Mouse (Mus musculus): ENCODE measurements around the gene Mrpl46. TPM values are rescaled to one million over a fixed set of nuclear protein-coding genes. Genes with fewer than 3 reads are reported as not detected.

The Mrpl46 gene
- polyA plus RNA-seq, 1 experiment from 2014 or later: 41.7 TPM

- ATAC-seq (no peak), DNase-seq (ENCODE audit: low spot score) (no peak)
- Histone ChIP-seq H3K9ac (replicated peaks; ENCODE audit: low read depth) (no peak overlapping the region), H3K9me3 (ENCODE audit: low read length) (no peaks in the 10 kb centered on the region), H3K27ac (ENCODE audit: low read length) (no peak overlapping the region), H3K4me1 (ENCODE audit: insufficient read depth, low read depth, low read length) (no peaks in the 10 kb centered on the region), H3K4me2 (replicated peaks; ENCODE audit: low read depth, low read length) (no peak overlapping the region), H3K4me3 (ENCODE audit: low read depth, low read length) (no peak overlapping the region), H3K27me3 (replicated peaks; ENCODE audit: insufficient read depth, low read length) (no peaks in the 10 kb centered on the region), H3K36me3 (ENCODE audit: insufficient read depth, low read length) (no peaks in the 10 kb centered on the region)
- TF ChIP-seq CTCF (IDR thresholded peaks at IDR 0.05) (no peak), EP300 (IDR thresholded peaks at IDR 0.05) (no peak)
- WGBS: 91% methylated on average over 6 of the region's 6 CpGs
Observed at GRCm38 (mm10) chr7:78737196-78737595, 46.1 kb downstream of the Mrpl46 start.

- TF ChIP-seq CTCF (IDR thresholded peaks at IDR 0.05) (no peak), EP300 (IDR thresholded peaks at IDR 0.05) (no peak)
- 71% methylated on average over 8 of the region's 8 CpGs for WGBS
- no peak overlapping the region for H3K27ac ChIP-seq (ENCODE audit: low read length)
- H3K27me3 ChIP-seq (replicated peaks; ENCODE audit: insufficient read depth, low read length): no peaks in the 10 kb centered on the region
- no peak overlapping the region for H3K4me3 ChIP-seq (ENCODE audit: low read depth, low read length)
- no peak overlapping the region for H3K4me2 ChIP-seq (replicated peaks; ENCODE audit: low read depth, low read length)
- no peak for ATAC-seq
- no peaks in the 10 kb centered on the region for H3K4me1 ChIP-seq (ENCODE audit: insufficient read depth, low read depth, low read length)
- no peaks in the 10 kb centered on the region for H3K36me3 ChIP-seq (ENCODE audit: insufficient read depth, low read length)
- H3K9ac ChIP-seq (replicated peaks; ENCODE audit: low read depth): no peak overlapping the region
- H3K9me3 ChIP-seq (ENCODE audit: low read length): no peaks in the 10 kb centered on the region
- no peak for DNase-seq (ENCODE audit: low spot score)
Observed at GRCm38 (mm10) chr7:78731391-78731790, 51.9 kb downstream of the Mrpl46 start.

Other genes starting within 250 kb of the Mrpl46 start
- gene Ntrk3, start 45.5 kb downstream of the Mrpl46 start, polyA plus RNA-seq (2015; fragmentation: Nextera tagmentation; extraction: Ambion mirVana): 0.83 and 1.3 TPM in 2 replicates
- gene Mrps11, start 412 bp downstream of the Mrpl46 start, polyA plus RNA-seq (2015; fragmentation: Nextera tagmentation; extraction: Ambion mirVana): 39.8 and 46.4 TPM in 2 replicates
- 7.8 and 8.5 TPM in 2 replicates for gene Det1, start 63.7 kb upstream of the Mrpl46 start, polyA plus RNA-seq (2015; fragmentation: Nextera tagmentation; extraction: Ambion mirVana)
- gene Aen, start 112.3 kb upstream of the Mrpl46 start, polyA plus RNA-seq (2015; fragmentation: Nextera tagmentation; extraction: Ambion mirVana): 19.9 and 20.0 TPM in 2 replicates
- gene Isg20, start 129.9 kb upstream of the Mrpl46 start, polyA plus RNA-seq (2015; fragmentation: Nextera tagmentation; extraction: Ambion mirVana): 31.0 and 38.5 TPM in 2 replicates

Data from lung, postnatal 0 days (tissue).